Mouse (Mus musculus): Measurements from ENCODE around the gene Vmn1r116.
"Not testable (repeated sequence)": the region's sequence is repeated elsewhere in the genome, so short reads cannot be mapped to it uniquely, and the experiment has no call there.

DNA sequence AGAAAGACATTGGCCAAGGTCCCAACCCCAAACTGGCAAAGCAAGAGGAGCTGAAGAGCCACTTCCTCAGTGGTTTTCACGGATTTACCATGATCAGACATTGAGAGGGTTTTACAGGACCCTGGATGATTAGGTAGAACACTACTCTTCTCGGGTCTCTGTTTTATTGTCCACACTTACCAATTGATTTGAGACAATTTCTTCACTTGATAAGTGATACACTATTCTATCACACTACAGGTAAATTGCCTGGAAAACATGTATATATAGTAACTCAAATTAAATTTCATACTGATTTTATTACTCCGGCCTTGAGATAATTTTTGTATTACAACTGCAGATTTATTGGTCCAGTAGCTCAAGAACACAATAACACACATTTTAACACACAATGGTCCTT lies 27.2 kb upstream of the Vmn1r116 start, which contains the start of gene Vmn1r115:
- not testable (repeated sequence) for TF ChIP-seq CTCF (IDR thresholded peaks at IDR 0.05; ENCODE audit: borderline replicate concordance, insufficient read depth, low read length); POLR2A (IDR thresholded peaks at IDR 0.05; ENCODE audit: low read depth, low read length)
